Mouse (Mus musculus) forebrain, embryonic 15.5 days (tissue): ENCODE measurements around the gene Ppp1r10. TPM values are rescaled to one million over a fixed set of nuclear protein-coding genes. Genes with fewer than 3 reads are reported as not detected.
"Not testable (repeated sequence)": the region's sequence is repeated elsewhere in the genome, so short reads cannot be mapped to it uniquely, and the experiment has no call there.

Experiments used
- ATAC-seq: fragments of 200-750 bp; cut with Nextera tagmentation; replicated peaks from 2 replicates; pipeline ENCODE4 v1.8.0; 2017; ENCODE audit warnings: mild to moderate bottlenecking, moderate TSS enrichment, moderate library complexity
- H3K27ac ChIP-seq: fragments of 300-500 bp; sonication (generic); replicated peaks from 2 replicates; pipeline ENCODE4 v1.5.1; 2015; ENCODE audit warnings: mild to moderate bottlenecking, inconsistent platforms
- H3K27me3 ChIP-seq: fragments of 300-500 bp; sonication (generic); 2 replicates; pipeline ENCODE4 v1.6.1; 2015; ENCODE audit warnings: inconsistent platforms
- H3K36me3 ChIP-seq: fragments of 300-500 bp; sonication (generic); 2 replicates; pipeline ENCODE4 v1.6.1; 2015; ENCODE audit warnings: mild to moderate bottlenecking, inconsistent platforms
- H3K4me1 ChIP-seq: fragments of 300-500 bp; sonication (generic); 2 replicates; pipeline ENCODE4 v1.6.1; 2015; ENCODE audit warnings: inconsistent platforms
- H3K4me2 ChIP-seq: fragments of 300-500 bp; sonication (generic); replicated peaks from 2 replicates; pipeline ENCODE4 v1.6.1; 2015; ENCODE audit warnings: mild to moderate bottlenecking, inconsistent platforms
- H3K4me3 ChIP-seq: fragments of 300-500 bp; sonication (generic); 2 replicates; pipeline ENCODE4 v1.5.1; 2015; ENCODE audit warnings: mild to moderate bottlenecking, inconsistent platforms
- H3K9ac ChIP-seq: fragments of 300-500 bp; sonication (generic); replicated peaks from 2 replicates; pipeline ENCODE4 v1.6.1; 2015; ENCODE audit warnings: mild to moderate bottlenecking, inconsistent platforms
- H3K9me3 ChIP-seq: fragments of 300-500 bp; sonication (generic); 2 replicates; pipeline ENCODE4 v1.6.1; 2016; ENCODE audit warnings: inconsistent platforms
- WGBS: fragments of 180-500 bp; shearing (Covaris S2); methylation state at CpG from one replicate; pipeline ENCODE4 v1.1.7; 2015; ENCODE audit warnings: mixed read lengths; 5-methylcytosine and 5-hydroxymethylcytosine counted together
- polyA plus RNA-seq: library from polyadenylated mRNA; unstranded; fragments of >200 nt; fragmentation: Nextera tagmentation; extraction: Ambion mirVana; gene quantifications from 2 replicates; pipeline ENCODE4 v1.2.1, GENCODE M21; 2015

Ppp1r10 gene
- polyA plus RNA-seq, 1 experiment from 2014 or later: 53.9 TPM

GRCm38 (mm10) chr17:35920862-35921562 lies 4.8 kb downstream of the Ppp1r10 start:
- Histone ChIP-seq H3K27ac (peak overlapping the region; percentile 99), H3K9me3 (no peaks in the 10 kb centered on the region), H3K9ac (no peak overlapping the region), H3K27me3 (no peaks in the 10 kb centered on the region), H3K4me3 (0 out of 2 replicates have a peak overlapping the region, but pooled peaks have one; percentile 77), H3K4me1 (peaks cover 31% of the 10 kb centered on the region), H3K4me2 (peak overlapping the region; percentile 82; the same call in 1 of the 2 replicates), H3K36me3 (peaks cover 28% of the 10 kb centered on the region)
- ATAC-seq: no peak
- WGBS: 62% methylated on average over 5 of the region's 5 CpGs

- H3K4me2 ChIP-seq: no peak overlapping the region
- H3K4me3 ChIP-seq: no peak overlapping the region
- peak overlapping the region; percentile 99; the same call in 1 of the 2 replicates for H3K27ac ChIP-seq
- peaks cover 31% of the 10 kb centered on the region for H3K4me1 ChIP-seq
- H3K9me3 ChIP-seq: no peaks in the 10 kb centered on the region
- 80% methylated on average over 4 of the region's 4 CpGs for WGBS
- peaks cover 35% of the 10 kb centered on the region for H3K36me3 ChIP-seq
- H3K9ac ChIP-seq: no peak overlapping the region
- H3K27me3 ChIP-seq: no peaks in the 10 kb centered on the region
- ATAC-seq: no peak
Measured at GRCm38 (mm10) chr17:35921710-35922109, 5.5 kb downstream of the Ppp1r10 start.

GRCm38 (mm10) chr17:35922566-35922965 lies 6.3 kb downstream of the Ppp1r10 start:
- no peaks in the 10 kb centered on the region for H3K9me3 ChIP-seq
- H3K27ac ChIP-seq: no peak overlapping the region; the same call in 1 of the 2 replicates
- ATAC-seq: no peak
- no peak overlapping the region for H3K9ac ChIP-seq
- peaks cover 41% of the 10 kb centered on the region for H3K36me3 ChIP-seq
- 93% methylated on average over 3 of the region's 3 CpGs for WGBS
- H3K4me3 ChIP-seq: no peak overlapping the region
- no peak overlapping the region for H3K4me2 ChIP-seq
- peaks cover 31% of the 10 kb centered on the region for H3K4me1 ChIP-seq
- H3K27me3 ChIP-seq: no peaks in the 10 kb centered on the region

- WGBS: 92% methylated on average over 4 of the region's 4 CpGs
- H3K27me3 ChIP-seq: no peaks in the 10 kb centered on the region
- H3K4me3 ChIP-seq: no peak overlapping the region
- H3K4me1 ChIP-seq: peaks cover 31% of the 10 kb centered on the region
- no peaks in the 10 kb centered on the region for H3K9me3 ChIP-seq
- H3K27ac ChIP-seq: no peak overlapping the region
- H3K36me3 ChIP-seq: peaks cover 48% of the 10 kb centered on the region
- no peak overlapping the region for H3K9ac ChIP-seq
- no peak for ATAC-seq
- H3K4me2 ChIP-seq: no peak overlapping the region
Measured at GRCm38 (mm10) chr17:35923281-35923680, 7.0 kb downstream of the Ppp1r10 start.

GRCm38 (mm10) chr17:35927471-35927870 lies 11.2 kb downstream of the Ppp1r10 start:
- no peak overlapping the region for H3K27ac ChIP-seq
- no peaks in the 10 kb centered on the region for H3K9me3 ChIP-seq
- H3K27me3 ChIP-seq: no peaks in the 10 kb centered on the region
- no peak overlapping the region for H3K4me3 ChIP-seq
- WGBS: 75% methylated on average over 1 of the region's 1 CpGs
- no peak for ATAC-seq
- no peak overlapping the region for H3K9ac ChIP-seq
- no peaks in the 10 kb centered on the region for H3K4me1 ChIP-seq
- H3K4me2 ChIP-seq: no peak overlapping the region
- peaks cover 79% of the 10 kb centered on the region for H3K36me3 ChIP-seq

GRCm38 (mm10) chr17:35929534-35929933 lies 13.3 kb downstream of the Ppp1r10 start:
- Histone ChIP-seq H3K36me3 (peaks cover 67% of the 10 kb centered on the region), H3K9me3 (no peaks in the 10 kb centered on the region), H3K4me2 (no peak overlapping the region), H3K27ac (no peak overlapping the region), H3K9ac (no peak overlapping the region), H3K4me1 (no peaks in the 10 kb centered on the region), H3K27me3 (no peaks in the 10 kb centered on the region), H3K4me3 (no peak overlapping the region)
- 91% methylated on average over 2 of the region's 2 CpGs for WGBS
- ATAC-seq: no peak

GRCm38 (mm10) chr17:35930627-35931026 lies 14.4 kb downstream of the Ppp1r10 start:
- H3K9me3 ChIP-seq: no peaks in the 10 kb centered on the region
- H3K27me3 ChIP-seq: no peaks in the 10 kb centered on the region
- 98% methylated on average over 12 of the region's 12 CpGs for WGBS
- no peak overlapping the region for H3K4me2 ChIP-seq
- peaks cover 57% of the 10 kb centered on the region for H3K36me3 ChIP-seq
- no peak for ATAC-seq
- H3K4me3 ChIP-seq: no peak overlapping the region
- no peaks in the 10 kb centered on the region for H3K4me1 ChIP-seq
- H3K27ac ChIP-seq: no peak overlapping the region
- no peak overlapping the region for H3K9ac ChIP-seq

GRCm38 (mm10) chr17:35932608-35933007 lies 16.4 kb downstream of the Ppp1r10 start:
- Histone ChIP-seq H3K9ac (no peak overlapping the region), H3K4me1 (no peaks in the 10 kb centered on the region), H3K36me3 (peaks cover 40% of the 10 kb centered on the region), H3K27me3 (no peaks in the 10 kb centered on the region), H3K27ac (no peak overlapping the region), H3K4me2 (no peak overlapping the region), H3K4me3 (no peak overlapping the region), H3K9me3 (no peaks in the 10 kb centered on the region)
- 90% methylated on average over 4 of the region's 4 CpGs for WGBS
- no peak for ATAC-seq

GRCm38 (mm10) chr17:35935763-35936162 lies 19.5 kb downstream of the Ppp1r10 start:
- 93% methylated on average over 14 of the region's 14 CpGs for WGBS
- H3K4me1 ChIP-seq, H3K9me3 ChIP-seq, ATAC-seq, H3K36me3 ChIP-seq, H3K4me2 ChIP-seq, H3K27me3 ChIP-seq, H3K27ac ChIP-seq, H3K9ac ChIP-seq, H3K4me3 ChIP-seq: not testable (repeated sequence)

GRCm38 (mm10) chr17:35937700-35938348 lies 21.6 kb downstream of the Ppp1r10 start:
- H3K4me2 ChIP-seq: no peak overlapping the region
- H3K4me3 ChIP-seq: no peak overlapping the region
- H3K27ac ChIP-seq: no peak overlapping the region
- H3K36me3 ChIP-seq: no peaks in the 10 kb centered on the region
- no peaks in the 10 kb centered on the region for H3K27me3 ChIP-seq
- no peaks in the 10 kb centered on the region for H3K9me3 ChIP-seq
- H3K9ac ChIP-seq: no peak overlapping the region
- H3K4me1 ChIP-seq: no peaks in the 10 kb centered on the region
- peak; percentile 58; the same call in 1 of the 2 replicates for ATAC-seq
- WGBS: 50% methylated on average over 2 of the region's 2 CpGs

GRCm38 (mm10) chr17:35939108-35939507 lies 22.9 kb downstream of the Ppp1r10 start:
- H3K4me2 ChIP-seq: no peak overlapping the region
- no peak overlapping the region for H3K4me3 ChIP-seq
- no peak for ATAC-seq
- no peaks in the 10 kb centered on the region for H3K4me1 ChIP-seq
- no peaks in the 10 kb centered on the region for H3K9me3 ChIP-seq
- 54% methylated on average over 2 of the region's 2 CpGs for WGBS
- no peaks in the 10 kb centered on the region for H3K36me3 ChIP-seq
- no peak overlapping the region for H3K9ac ChIP-seq
- H3K27ac ChIP-seq: no peak overlapping the region
- no peaks in the 10 kb centered on the region for H3K27me3 ChIP-seq

- Histone ChIP-seq H3K4me2 (no peak overlapping the region), H3K9me3 (no peaks in the 10 kb centered on the region), H3K27ac (no peak overlapping the region), H3K4me3 (no peak overlapping the region), H3K9ac (no peak overlapping the region), H3K4me1 (no peaks in the 10 kb centered on the region), H3K36me3 (no peaks in the 10 kb centered on the region), H3K27me3 (no peaks in the 10 kb centered on the region)
- no peak for ATAC-seq
- 47% methylated on average over 1 of the region's 1 CpGs for WGBS
Measured at GRCm38 (mm10) chr17:35939941-35940340, 23.7 kb downstream of the Ppp1r10 start.
